ENCODE assay signal across 9 mouse cellular contexts in the genomic region with DNA sequence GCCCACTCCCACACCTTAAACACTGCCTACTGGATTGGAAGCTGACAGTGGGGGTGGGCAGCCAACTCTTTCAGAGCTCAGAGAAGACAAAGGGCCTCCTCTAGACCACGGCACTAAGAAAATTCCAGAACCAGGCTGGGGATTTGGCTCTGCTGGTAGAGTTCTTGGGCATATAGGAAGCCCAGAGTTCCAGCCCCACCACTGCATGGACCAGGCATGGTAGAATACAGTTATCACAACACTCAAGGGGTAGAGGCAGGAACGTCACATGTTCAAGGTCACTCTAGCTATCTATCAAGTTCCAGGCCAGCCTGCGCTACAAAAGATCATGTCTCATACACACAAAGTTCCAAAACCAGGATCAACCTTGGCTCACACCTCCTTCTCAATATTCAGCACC. TPM values are rescaled to one million over a fixed set of nuclear protein-coding genes. Genes with fewer than 3 reads are reported as not detected.
A peak's percentile ranks its signal among the peaks of the same experiment; 100 is the strongest.
DNase-seq lines count a peak whose midpoint lies in the region; ATAC-seq and TF ChIP-seq lines count a peak whose summit lies in the region.
"Had no signal": no experiment of that assay in that cellular context is flagged by ENCODE, and none has a peak within 500 bp of the region (broad histone marks: within the 10 kb centered on the region; RNA-seq: fewer than 3 reads in every experiment).

No protein-coding gene starts in this region.

- H3K4me2 ChIP-seq in liver, embryonic 14.5 days (ENCODE audit: low read depth), result peak overlapping the region; percentile 71

- H3K27ac ChIP-seq in cerebellum, adult 2 months (ENCODE audit: insufficient read depth, low read length), result no peak overlapping the region
- no peak overlapping the region for H3K27ac ChIP-seq in testis, adult 2 months (ENCODE audit: control insufficient read depth, insufficient read depth, low read depth, low read length)
- H3K27ac ChIP-seq in liver, embryonic 14.5 days, result no peak overlapping the region

- H3K27me3 ChIP-seq in cerebellum, adult 2 months (ENCODE audit: control insufficient read depth, insufficient read depth, low read length), result no peaks in the 10 kb centered on the region
- no peaks in the 10 kb centered on the region for H3K27me3 ChIP-seq in testis, adult 2 months (ENCODE audit: control insufficient read depth, insufficient read depth, low read length)
- H3K27me3 ChIP-seq in liver, embryonic 14.5 days (ENCODE audit: control insufficient read depth, insufficient read depth, low read length), result no peaks in the 10 kb centered on the region

- TF ChIP-seq EP300 in liver, embryonic 14.5 days (IDR thresholded peaks at IDR 0.05; ENCODE audit: low read depth), result no peak

- no peak for TF ChIP-seq CTCF in cerebellum, adult 2 months (IDR thresholded peaks at IDR 0.05; ENCODE audit: borderline replicate concordance, insufficient read depth, low read depth, low read length)
- TF ChIP-seq CTCF in testis, adult 2 months (IDR thresholded peaks at IDR 0.05; ENCODE audit: control insufficient read depth, insufficient read depth, insufficient replicate concordance, low read depth, low read length), result no peak
- no peak for TF ChIP-seq CTCF in liver, embryonic 14.5 days (IDR thresholded peaks at IDR 0.05; ENCODE audit: low read depth)

- no peak for ATAC-seq in liver, embryonic 14.5 days (ENCODE audit: insufficient read depth)
- ATAC-seq: inflammation-experienced regulatory T-cells, adult 6 months had no signal

- no peaks in the 10 kb centered on the region for H3K4me1 ChIP-seq in cerebellum, adult 2 months (ENCODE audit: control insufficient read depth, insufficient read depth, low read length)
- H3K4me1 ChIP-seq in testis, adult 2 months (ENCODE audit: control insufficient read depth, insufficient read depth, low read length), result peaks cover 11% of the 10 kb centered on the region
- peaks cover 6 to 32% of the 10 kb centered on the region in 2 experiments; a peak in 3 of 4 replicates for H3K4me1 ChIP-seq in liver, embryonic 14.5 days (replicated peaks; ENCODE audit: control insufficient read depth in 2 of 2, insufficient read depth in 2 of 2, low read length in 1 of 2)

- WGBS in cerebellum, adult 2 months, result 94% methylated on average over 3 of the region's 3 CpGs
- 46% methylated on average over 3 of the region's 3 CpGs for WGBS in liver, embryonic 14.5 days (ENCODE audit: insufficient replicate concordance)

- DNase-seq in cerebellum, adult 2 months, result no peak
- no peak for DNase-seq in cerebellum, adult 8-10 months
- DNase-seq in testis, postnatal 14 days (ENCODE audit: low spot score), result no peak
- no peak for DNase-seq in liver, embryonic 14.5 days (ENCODE audit: low read depth in 3 of 3, low spot score in 3 of 3)
- no peak for DNase-seq in thymus, postnatal 4 days
- DNase-seq in T-cell, adult 2 months (ENCODE audit: low spot score), result no peak
- DNase-seq in c-Kit-positive CD71-positive TER-119-positive erythroid progenitor cells, embryonic 14.5 days (ENCODE audit: low spot score), result no peak

- H3K9me3 ChIP-seq in liver, embryonic 14.5 days (ENCODE audit: control insufficient read depth, low read length), result no peaks in the 10 kb centered on the region

- no peak overlapping the region for H3K9ac ChIP-seq in liver, embryonic 14.5 days (replicated peaks)

- no peaks in the 10 kb centered on the region for H3K36me3 ChIP-seq in testis, adult 2 months (ENCODE audit: control insufficient read depth, insufficient read depth, low read length)
- no peaks in the 10 kb centered on the region for H3K36me3 ChIP-seq in liver, embryonic 14.5 days (replicated peaks; ENCODE audit: control insufficient read depth, insufficient read depth, low read depth)

- no peak for TF ChIP-seq POLR2A in cerebellum, adult 2 months (IDR thresholded peaks at IDR 0.05; ENCODE audit: borderline replicate concordance, insufficient read depth, low read length)
- no peak for TF ChIP-seq POLR2A in testis, adult 2 months (IDR thresholded peaks at IDR 0.05; ENCODE audit: control insufficient read depth, low read depth, low read length)

- H3K4me3 ChIP-seq in cerebellum, adult 2 months (replicated peaks; ENCODE audit: insufficient read depth, low read depth, low read length), result peak overlapping the region; percentile 37
- H3K4me3 ChIP-seq in testis, adult 2 months (ENCODE audit: control insufficient read depth, low read depth, low read length), result peak overlapping the region; percentile 90; the same call in 1 of the 2 replicates
- H3K4me3 ChIP-seq in liver, embryonic 14.5 days (ENCODE audit: insufficient read depth in 1 of 2, low read depth in 2 of 2, low read length in 2 of 2), result peak overlapping the region; percentile 65 to 70; a peak in 3 of 4 replicates

RNA-seq across cellular contexts. Expression of a gene that starts 1.4 kb away (rescaled TPM):
- 24.5 and 25.1 TPM in 2 replicates for polyA plus RNA-seq in cerebellum, adult 2 months (2012; rRNA removed)
- polyA plus RNA-seq in testis, adult 2 months (2012; rRNA removed), result 13.8 and 16.0 TPM in 2 replicates
- polyA plus RNA-seq in liver, embryonic 14.5 days (2012; rRNA removed), result 8.7 and 11.6 TPM in 2 replicates
- 25.7 and 26.0 TPM in 2 replicates for polyA plus RNA-seq in liver, embryonic 14.5 days (2014; fragmentation: Nextera tagmentation; extraction: Ambion mirVana)

RNA-seq across cellular contexts. Expression of a gene that starts 22.8 kb away (rescaled TPM):
- polyA plus RNA-seq in cerebellum, adult 2 months (2012; rRNA removed), result 13.0 TPM in 2 replicates
- polyA plus RNA-seq in testis, adult 2 months (2012; rRNA removed), result 11.6 and 13.9 TPM in 2 replicates
- 6.0 and 7.0 TPM in 2 replicates for polyA plus RNA-seq in liver, embryonic 14.5 days (2012; rRNA removed)
- polyA plus RNA-seq in liver, embryonic 14.5 days (2014; fragmentation: Nextera tagmentation; extraction: Ambion mirVana), result 5.9 and 8.2 TPM in 2 replicates

Comparison
In these comparisons a context has a peak if more than half of its experiments do, and no peak if none do; other contexts are left out.
1. H3K4me3 ChIP-seq: peak in every context shown above with its lines; median percentile 90 in testis, adult 2 months; 68 in liver, embryonic 14.5 days; 37 in cerebellum, adult 2 months.